Mouse (Mus musculus) stomach, postnatal 0 days (tissue): ENCODE measurements around the gene Ntm.

Experiments used
- CTCF ChIP-seq: IDR thresholded peaks from 2 replicates; pipeline ENCODE4 v1.5.1; 2016; ENCODE audit warnings: antibody characterized with exemption, low read depth, mild to moderate bottlenecking, moderate library complexity
- EP300 ChIP-seq: optimal IDR thresholded peaks from 2 replicates; pipeline ENCODE3; 2016; ENCODE audit warnings: antibody characterized with exemption

DNA sequence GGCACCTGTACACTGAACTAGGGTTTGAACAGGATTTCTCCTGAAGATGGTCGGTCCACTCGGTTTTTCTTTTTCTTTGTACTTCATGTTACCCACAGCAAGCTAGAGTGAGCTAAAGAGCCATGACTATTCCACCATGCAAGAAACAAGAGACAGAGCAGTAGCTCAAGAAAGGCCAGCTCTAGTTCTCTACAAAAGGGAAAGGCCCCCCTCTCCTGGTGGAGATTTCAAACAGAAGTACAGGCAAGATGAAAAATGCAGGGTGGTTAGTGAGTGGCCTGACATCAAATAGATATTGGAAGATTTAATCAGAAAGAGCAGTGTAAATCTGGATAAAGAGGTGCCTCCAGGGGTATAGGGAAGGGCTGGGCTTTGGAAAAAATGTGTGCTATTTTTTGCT, 547.4 kb downstream of the Ntm start:
- no peak for TF ChIP-seq EP300
- peak; percentile 43 for TF ChIP-seq CTCF
